16 mouse cellular contexts compared by ENCODE assay signal in the genomic region with DNA sequence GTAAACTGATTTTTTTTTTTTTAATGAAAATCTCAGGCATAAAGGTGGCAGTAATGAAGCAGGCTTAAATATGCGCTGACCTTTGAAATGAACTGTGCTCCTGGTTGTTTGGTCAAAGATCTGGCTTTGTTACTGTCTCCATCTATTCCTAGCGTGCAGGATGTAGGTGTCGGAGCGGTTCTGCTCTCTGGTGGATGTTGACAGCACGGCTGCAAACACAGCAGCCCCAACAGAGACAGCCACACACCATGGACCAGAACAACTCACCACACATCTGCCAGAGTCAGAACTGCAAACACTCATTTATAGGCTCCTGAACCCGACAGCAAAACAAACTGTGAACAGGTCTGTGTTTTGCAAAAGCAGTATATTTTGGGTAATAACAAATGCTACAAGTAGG.
A peak's percentile ranks its signal among the peaks of the same experiment; 100 is the strongest.
DNase-seq lines count a peak whose midpoint lies in the region; ATAC-seq and TF ChIP-seq lines count a peak whose summit lies in the region.
"Had no signal": no experiment of that assay in that cellular context is flagged by ENCODE, and none has a peak within 500 bp of the region (broad histone marks: within the 10 kb centered on the region; RNA-seq: fewer than 3 reads in every experiment).

No protein-coding gene starts in this region.

- 56% methylated on average over 6 of the region's 6 CpGs for WGBS in hindbrain, embryonic 15.5 days
- 47% methylated on average over 6 of the region's 6 CpGs for WGBS in hindbrain, embryonic 12.5 days
- WGBS in forebrain, embryonic 14.5 days: 38% methylated on average over 6 of the region's 6 CpGs
- WGBS in midbrain, postnatal 0 days: 45% methylated on average over 6 of the region's 6 CpGs

- ATAC-seq in hindbrain, embryonic 15.5 days (ENCODE audit: low FRiP score, low read depth): peak; percentile 59; the same call in 1 of the 2 replicates
- no peak; the same call in 1 of the 2 replicates for ATAC-seq in hindbrain, embryonic 12.5 days (ENCODE audit: low FRiP score)
- peak; percentile 45; the same call in 1 of the 2 replicates for ATAC-seq in forebrain, embryonic 14.5 days
- ATAC-seq in midbrain, postnatal 0 days (ENCODE audit: low FRiP score): peak; percentile 66; the same call in 1 of the 2 replicates
- ATAC-seq: Patski had no signal

- H3K9me3 ChIP-seq in hindbrain, embryonic 15.5 days: no peaks in the 10 kb centered on the region
- H3K9me3 ChIP-seq in hindbrain, embryonic 12.5 days (replicated peaks): no peaks in the 10 kb centered on the region
- no peaks in the 10 kb centered on the region for H3K9me3 ChIP-seq in forebrain, embryonic 14.5 days (replicated peaks; ENCODE audit: control insufficient read depth, low read length)
- no peaks in the 10 kb centered on the region for H3K9me3 ChIP-seq in midbrain, postnatal 0 days (ENCODE audit: low read length)
- H3K9me3 ChIP-seq: heart, embryonic 15.5 days; lung, embryonic 15.5 days; stomach, embryonic 15.5 days had no signal

- H3K27ac ChIP-seq in hindbrain, embryonic 15.5 days (replicated peaks): no peak overlapping the region
- H3K27ac ChIP-seq in hindbrain, embryonic 12.5 days: no peak overlapping the region
- no peak overlapping the region for H3K27ac ChIP-seq in forebrain, embryonic 14.5 days (ENCODE audit: low read depth, low read length)
- H3K27ac ChIP-seq in midbrain, postnatal 0 days (ENCODE audit: low read depth, low read length): no peak overlapping the region
- H3K27ac ChIP-seq: heart, embryonic 15.5 days; lung, embryonic 15.5 days; stomach, embryonic 15.5 days had no signal

- H3K4me3 ChIP-seq in hindbrain, embryonic 15.5 days: no peak overlapping the region
- no peak overlapping the region for H3K4me3 ChIP-seq in hindbrain, embryonic 12.5 days
- H3K4me3 ChIP-seq in forebrain, embryonic 14.5 days (ENCODE audit: low read depth, low read length): no peak overlapping the region
- H3K4me3 ChIP-seq in midbrain, postnatal 0 days (ENCODE audit: low read depth, low read length): no peak overlapping the region
- H3K4me3 ChIP-seq: heart, embryonic 15.5 days; lung, embryonic 15.5 days; stomach, embryonic 15.5 days had no signal

- DNase-seq in right cerebral cortex, postnatal 10 days (ENCODE audit: low spot score in 2 of 2): peak; percentile 37 to 47
- no peak for DNase-seq in right cerebral cortex, postnatal 36 days (ENCODE audit: low spot score in 2 of 2)
- DNase-seq in forebrain, embryonic 14.5 days (ENCODE audit: low spot score): peak; percentile 61
- DNase-seq in midbrain, postnatal 0 days (ENCODE audit: low spot score): peak; percentile 10
- DNase-seq in spleen, postnatal 14 days (ENCODE audit: low spot score in 2 of 2): no peak
- no peak for DNase-seq in cerebellum, postnatal 10 days
- DNase-seq: B cell, adult 2 months; cerebellum, postnatal 36 days; kidney, adult 8-10 months had no signal

- no peaks in the 10 kb centered on the region for H3K4me1 ChIP-seq in hindbrain, embryonic 15.5 days (replicated peaks)
- H3K4me1 ChIP-seq in hindbrain, embryonic 12.5 days: no peaks in the 10 kb centered on the region
- peaks cover 6% of the 10 kb centered on the region for H3K4me1 ChIP-seq in forebrain, embryonic 14.5 days (ENCODE audit: control insufficient read depth, insufficient read depth, low read length)
- H3K4me1 ChIP-seq in midbrain, postnatal 0 days (ENCODE audit: insufficient read depth, low read length): no peaks in the 10 kb centered on the region
- H3K4me1 ChIP-seq: heart, embryonic 15.5 days; lung, embryonic 15.5 days; stomach, embryonic 15.5 days had no signal

- H3K9ac ChIP-seq in hindbrain, embryonic 15.5 days: no peak overlapping the region
- no peak overlapping the region for H3K9ac ChIP-seq in hindbrain, embryonic 12.5 days
- no peak overlapping the region; the same call in 1 of the 2 replicates for H3K9ac ChIP-seq in forebrain, embryonic 14.5 days (ENCODE audit: low read length)
- H3K9ac ChIP-seq in midbrain, postnatal 0 days (replicated peaks; ENCODE audit: low read length, poor library complexity, severe bottlenecking): no peak overlapping the region
- H3K9ac ChIP-seq: heart, embryonic 15.5 days; lung, embryonic 15.5 days; stomach, embryonic 15.5 days had no signal

- peak; percentile 58 for TF ChIP-seq CTCF in midbrain, postnatal 0 days (IDR thresholded peaks at IDR 0.05)

- no peaks in the 10 kb centered on the region for H3K36me3 ChIP-seq in hindbrain, embryonic 15.5 days
- H3K36me3 ChIP-seq in hindbrain, embryonic 12.5 days: no peaks in the 10 kb centered on the region
- no peaks in the 10 kb centered on the region for H3K36me3 ChIP-seq in forebrain, embryonic 14.5 days (ENCODE audit: control insufficient read depth, insufficient read depth, low read length)
- no peaks in the 10 kb centered on the region for H3K36me3 ChIP-seq in midbrain, postnatal 0 days (ENCODE audit: insufficient read depth, low read length)
- H3K36me3 ChIP-seq: heart, embryonic 15.5 days; lung, embryonic 15.5 days; stomach, embryonic 15.5 days had no signal

- no peaks in the 10 kb centered on the region for H3K27me3 ChIP-seq in hindbrain, embryonic 15.5 days
- H3K27me3 ChIP-seq in hindbrain, embryonic 12.5 days: no peaks in the 10 kb centered on the region
- no peaks in the 10 kb centered on the region for H3K27me3 ChIP-seq in forebrain, embryonic 14.5 days (replicated peaks; ENCODE audit: control insufficient read depth, insufficient read depth, low read length)
- H3K27me3 ChIP-seq in midbrain, postnatal 0 days (ENCODE audit: insufficient read depth, low read length): no peaks in the 10 kb centered on the region
- H3K27me3 ChIP-seq: heart, embryonic 15.5 days; lung, embryonic 15.5 days; stomach, embryonic 15.5 days had no signal

- no peak overlapping the region for H3K4me2 ChIP-seq in hindbrain, embryonic 15.5 days
- no peak overlapping the region for H3K4me2 ChIP-seq in hindbrain, embryonic 12.5 days (replicated peaks)
- peak overlapping the region; percentile 21 for H3K4me2 ChIP-seq in forebrain, embryonic 14.5 days (ENCODE audit: low read length)
- H3K4me2 ChIP-seq in midbrain, postnatal 0 days (ENCODE audit: low read depth, low read length, poor library complexity, severe bottlenecking): no peak overlapping the region
- H3K4me2 ChIP-seq: heart, embryonic 15.5 days; liver, embryonic 11.5 days; lung, embryonic 15.5 days; stomach, embryonic 15.5 days had no signal

Comparison
In these comparisons a context has a peak if more than half of its experiments do, and no peak if none do; other contexts are left out.
1. DNase-seq: peak in right cerebral cortex, postnatal 10 days (2 of 2), forebrain, embryonic 14.5 days (single experiment) and midbrain, postnatal 0 days (single experiment); none in right cerebral cortex, postnatal 36 days (0 of 2), spleen, postnatal 14 days (0 of 2) and cerebellum, postnatal 10 days (0 of 2).